Mouse (Mus musculus): ENCODE results near the gene Carnmt1.

DNA sequence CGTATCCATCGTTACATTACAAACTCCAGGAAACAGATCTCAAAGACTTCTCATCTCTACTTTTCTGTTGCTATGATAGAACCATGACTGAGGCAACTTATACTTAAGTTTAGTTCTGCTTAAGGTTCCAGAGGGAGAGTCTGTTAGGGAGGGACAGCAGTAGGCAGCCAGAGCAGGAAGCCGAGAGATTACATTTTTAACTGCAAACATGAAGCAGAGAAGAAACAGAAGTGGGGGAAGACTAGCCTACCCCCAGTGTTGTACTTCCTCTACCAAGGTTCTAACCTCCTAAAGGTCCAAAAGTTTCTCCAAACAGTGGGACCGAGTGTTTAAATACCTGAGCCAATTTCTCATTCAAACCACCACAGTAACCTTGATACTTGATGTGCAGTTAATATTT is 65.3 kb downstream of the Carnmt1 start:
- TF ChIP-seq CTCF (IDR thresholded peaks at IDR 0.05; ENCODE audit: low read depth): no peak
- no peak for TF ChIP-seq EP300 (optimal IDR thresholded peaks at IDR 0.05)
